Mouse (Mus musculus) megakaryocyte, embryonic 14.5 days (primary cell): Measurements from ENCODE around the gene Chn1.

ENCODE experiments used
- FLI1 ChIP-seq: IDR thresholded peaks from 2 replicates; pipeline ENCODE4 v1.6.1; 2012; ENCODE audit warnings: low read length, inconsistent platforms, mixed read lengths
- GATA1 ChIP-seq: IDR thresholded peaks from 3 replicates; pipeline ENCODE4 v1.6.1; 2012; ENCODE audit warnings: mixed read lengths, low read length, inconsistent platforms, borderline replicate concordance

GRCm38 (mm10) chr2:73712481-73712880, 62.7 kb downstream of the Chn1 start:
- TF ChIP-seq GATA1 (no peak), FLI1 (no peak)
